Mouse (Mus musculus) yolk sac, embryonic 10.5 days (tissue): ENCODE measurements around the gene Wdr91.

Source experiments
- DNase-seq: peaks from one replicate; pipeline ENCODE4 v3.0.0-alpha.2; 2017; ENCODE audit warnings: low spot score

Gene Wdr91

GRCm38 (mm10) chr6:34919146-34919545 lies 8.5 kb upstream of the Wdr91 start:
- DNase-seq: no peak

- DNase-seq: no peak
Observed at GRCm38 (mm10) chr6:34914462-34914861, 3.8 kb upstream of the Wdr91 start.

GRCm38 (mm10) chr6:34913341-34914040 lies 2.8 kb upstream of the Wdr91 start:
- DNase-seq: no peak

- no peak for DNase-seq
Observed at GRCm38 (mm10) chr6:34909631-34910345, 888 bp downstream of the Wdr91 start.

GRCm38 (mm10) chr6:34907696-34908260 lies 2.9 kb downstream of the Wdr91 start:
- DNase-seq: no peak

GRCm38 (mm10) chr6:34907121-34907614 lies 3.5 kb downstream of the Wdr91 start:
- no peak for DNase-seq

GRCm38 (mm10) chr6:34906661-34907060 lies 4.0 kb downstream of the Wdr91 start:
- no peak for DNase-seq

GRCm38 (mm10) chr6:34906125-34906524 lies 4.6 kb downstream of the Wdr91 start:
- no peak for DNase-seq

- DNase-seq: no peak
Observed at GRCm38 (mm10) chr6:34904361-34904760, 6.3 kb downstream of the Wdr91 start.

GRCm38 (mm10) chr6:34903851-34904250 lies 6.8 kb downstream of the Wdr91 start:
- no peak for DNase-seq

GRCm38 (mm10) chr6:34903441-34903840 lies 7.2 kb downstream of the Wdr91 start:
- DNase-seq: no peak

- DNase-seq: no peak
Observed at GRCm38 (mm10) chr6:34902578-34902977, 8.1 kb downstream of the Wdr91 start.

- DNase-seq: no peak
Observed at GRCm38 (mm10) chr6:34901911-34902444, 8.7 kb downstream of the Wdr91 start.

GRCm38 (mm10) chr6:34900990-34901389 lies 9.7 kb downstream of the Wdr91 start:
- DNase-seq: no peak

- peak; percentile 50 for DNase-seq
Observed at GRCm38 (mm10) chr6:34899127-34899526, 11.5 kb downstream of the Wdr91 start.

GRCm38 (mm10) chr6:34896168-34896780 lies 14.4 kb downstream of the Wdr91 start:
- DNase-seq: no peak

GRCm38 (mm10) chr6:34895569-34895968 lies 15.1 kb downstream of the Wdr91 start:
- DNase-seq: no peak

GRCm38 (mm10) chr6:34889185-34889584 lies 21.5 kb downstream of the Wdr91 start:
- DNase-seq: no peak

- no peak for DNase-seq
Observed at GRCm38 (mm10) chr6:34887131-34887850, 23.4 kb downstream of the Wdr91 start.

- DNase-seq: no peak
Observed at GRCm38 (mm10) chr6:34884724-34885123, 26.0 kb downstream of the Wdr91 start.

GRCm38 (mm10) chr6:34879911-34880475 lies 30.7 kb downstream of the Wdr91 start:
- DNase-seq: no peak
